Mouse (Mus musculus) CH12.LX (cell line): ENCODE results near the gene Trim17.

Experiments used
- BHLHE40 ChIP-seq: IDR thresholded peaks from 2 replicates; pipeline ENCODE4 v1.6.1; 2011; ENCODE audit warnings: mild to moderate bottlenecking, low read depth, low read length, improper control_type of control experiment
- CHD1 ChIP-seq: IDR thresholded peaks from 2 replicates; pipeline ENCODE4 v1.6.1; 2012; ENCODE audit warnings: low read depth, low read length, improper control_type of control experiment, inconsistent platforms
- CTCF ChIP-seq, 2 experiments: IDR thresholded peaks in 1 of 2; conservative IDR thresholded peaks in 1 of 2; 2 replicates each; pipeline ENCODE4 v1.5.1; 2011 to 2012; ENCODE audit warnings: low read depth in 2 of 2, low read length in 2 of 2, improper control_type of control experiment in 1 of 2, inconsistent platforms in 1 of 2, mild to moderate bottlenecking in 1 of 2, moderate library complexity in 1 of 2
- E2F4 ChIP-seq: IDR thresholded peaks from 2 replicates; pipeline ENCODE4 v1.6.1; 2011; ENCODE audit warnings: low read depth, low read length, improper control_type of control experiment; ENCODE audit not compliant: insufficient replicate concordance
- HCFC1 ChIP-seq: IDR thresholded peaks from 2 replicates; pipeline ENCODE4 v1.6.1; 2012; ENCODE audit warnings: low read depth, mild to moderate bottlenecking, inconsistent platforms, low read length, improper control_type of control experiment
- KAT2A ChIP-seq: IDR thresholded peaks from 2 replicates; pipeline ENCODE4 v1.6.1; 2012; ENCODE audit warnings: low read length, improper control_type of control experiment, inconsistent platforms; ENCODE audit not compliant: insufficient replicate concordance
- MXI1 ChIP-seq: IDR thresholded peaks from 2 replicates; pipeline ENCODE4 v1.6.1; 2011; ENCODE audit warnings: mild to moderate bottlenecking, low read depth, low read length, improper control_type of control experiment
- MYC ChIP-seq: IDR thresholded peaks from 2 replicates; pipeline ENCODE4 v1.6.1; 2011; ENCODE audit warnings: low read depth, mild to moderate bottlenecking, improper control_type of control experiment, low read length
- POLR2A ChIP-seq: IDR thresholded peaks from 2 replicates; pipeline ENCODE4 v1.6.1; 2011; ENCODE audit warnings: low read depth, mild to moderate bottlenecking, improper control_type of control experiment, low read length
- USF1 ChIP-seq: IDR thresholded peaks from 2 replicates; pipeline ENCODE4 v1.6.1; 2014; ENCODE audit warnings: low read depth, mild to moderate bottlenecking, inconsistent platforms, low read length, improper control_type of control experiment
- ZKSCAN1 ChIP-seq: IDR thresholded peaks from 2 replicates; pipeline ENCODE4 v1.6.1; 2012; ENCODE audit warnings: low read depth, inconsistent platforms, low read length, improper control_type of control experiment, borderline replicate concordance

DNA sequence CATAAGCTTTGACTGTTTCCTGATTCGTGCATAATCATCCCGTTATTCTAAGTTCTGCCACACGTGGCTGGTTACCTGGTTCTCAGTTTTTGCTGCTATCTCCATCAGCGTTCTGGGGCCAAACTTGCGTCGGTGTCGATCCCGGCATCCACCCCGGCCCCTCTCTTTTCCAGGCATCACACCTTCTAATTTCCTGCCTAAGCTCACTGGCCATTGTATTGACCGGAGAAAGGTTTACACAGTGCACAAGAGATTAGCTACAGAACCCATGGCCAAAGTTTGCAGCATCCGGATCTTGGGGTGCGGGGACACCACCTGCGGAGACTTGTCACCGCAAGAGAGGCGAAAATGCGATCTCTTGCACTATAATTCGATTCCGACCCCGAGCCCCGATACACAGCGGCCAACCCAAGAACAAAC, 23.1 kb downstream of the Trim17 start:
- TF ChIP-seq MXI1: peak; percentile 71
- no peak for TF ChIP-seq CTCF (conservative IDR thresholded peaks at IDR 0.05 in 1 of 2, IDR thresholded peaks at IDR 0.05 in 1 of 2; ENCODE audit: low read depth in 2 of 2, low read length in 2 of 2)
- no peak for TF ChIP-seq KAT2A
- no peak for TF ChIP-seq POLR2A
- no peak for TF ChIP-seq E2F4
- TF ChIP-seq CHD1: 0 out of 2 replicates have a peak, but pooled peaks have one; percentile 24
- peak; percentile 73; the same call in 1 of the 2 replicates for TF ChIP-seq MYC
- no peak for TF ChIP-seq HCFC1
- TF ChIP-seq USF1: no peak
- 0 out of 2 replicates have a peak, but pooled peaks have one; percentile 2 for TF ChIP-seq BHLHE40
- no peak for TF ChIP-seq ZKSCAN1
